Mouse (Mus musculus) ES-E14 (cell line): Measurements from ENCODE around the gene Fbxo31. TPM values are rescaled to one million over a fixed set of nuclear protein-coding genes. Genes with fewer than 3 reads are reported as not detected.

Source experiments
- DNase-seq: peaks from one replicate; pipeline ENCODE4 v3.0.0-alpha.2; 2013; ENCODE audit warnings: low read depth, low spot score
- H3K27ac ChIP-seq: 2 replicates; pipeline ENCODE4 v1.5.1; 2012; ENCODE audit warnings: low read depth, mild to moderate bottlenecking, low read length, moderate library complexity, mixed read lengths; ENCODE audit not compliant: poor library complexity, insufficient read depth, severe bottlenecking
- H3K36me3 ChIP-seq: 2 replicates; pipeline ENCODE4 v1.6.1; 2012; ENCODE audit warnings: mild to moderate bottlenecking, low read length, moderate library complexity, mixed read lengths; ENCODE audit not compliant: control insufficient read depth, poor library complexity, insufficient read depth, severe bottlenecking
- H3K4me1 ChIP-seq, 2 experiments: fragments of 150-350 bp in 1 of 2; sonication (generic) in 1 of 2; 2 replicates each; pipeline ENCODE4 v1.6.1; 2012; ENCODE audit warnings: low read length in 2 of 2, mild to moderate bottlenecking in 1 of 2, mixed read lengths in 1 of 2; ENCODE audit not compliant: control insufficient read depth in 2 of 2, insufficient read depth in 2 of 2, poor library complexity in 1 of 2
- H3K4me3 ChIP-seq, 2 experiments: fragments of 150-350 bp in 1 of 2; sonication (generic) in 1 of 2; 2 replicates each; pipeline ENCODE4 v1.5.1; 2012; ENCODE audit warnings: low read length in 2 of 2, low read depth in 1 of 2, mild to moderate bottlenecking in 1 of 2, mixed read lengths in 1 of 2; ENCODE audit not compliant: insufficient read depth in 1 of 2, poor library complexity in 1 of 2, severe bottlenecking in 1 of 2
- H3K9ac ChIP-seq: 2 replicates; pipeline ENCODE4 v1.6.1; 2012; ENCODE audit warnings: low read depth, mild to moderate bottlenecking, low read length, mixed read lengths; ENCODE audit not compliant: poor library complexity, insufficient read depth, severe bottlenecking
- H3K9me3 ChIP-seq: fragments of 150-350 bp; sonication (generic); 2 replicates; pipeline ENCODE4 v1.6.1; 2012; ENCODE audit warnings: low read depth, mild to moderate bottlenecking, low read length; ENCODE audit not compliant: control insufficient read depth, insufficient read depth
- CHD2 ChIP-seq: IDR thresholded peaks from 2 replicates; pipeline ENCODE4 v1.6.1; 2014; ENCODE audit warnings: mild to moderate bottlenecking, low read depth, low read length, inconsistent platforms
- HCFC1 ChIP-seq: IDR thresholded peaks from 2 replicates; pipeline ENCODE4 v1.6.1; 2012; ENCODE audit warnings: low read length, inconsistent platforms, borderline replicate concordance; ENCODE audit not compliant: insufficient read depth
- MAFK ChIP-seq: IDR thresholded peaks from 2 replicates; pipeline ENCODE4 v1.6.1; 2014; ENCODE audit warnings: mild to moderate bottlenecking, low read depth, low read length, inconsistent platforms; ENCODE audit not compliant: insufficient read depth
- ZC3H11A ChIP-seq: IDR thresholded peaks from 2 replicates; pipeline ENCODE4 v1.6.1; 2012; ENCODE audit warnings: low read depth, mild to moderate bottlenecking, inconsistent platforms, low read length, borderline replicate concordance
- ZNF384 ChIP-seq: IDR thresholded peaks from 2 replicates; pipeline ENCODE4 v1.6.1; 2012; ENCODE audit warnings: low read depth, low read length, inconsistent platforms
- in situ Hi-C, 2 experiments: fragments of 600-800 bp; cut with MboI; formaldehyde crosslinking; loops; one replicate each; pipeline ENCODE4 v1.15.1; 2025; ENCODE audit warnings: low sequenced_read_pairs in 2 of 2, inconsistent platforms in 1 of 2; ENCODE audit not compliant: unreplicated experiment in 2 of 2
- total RNA-seq: library from RNA; depleted of rRNA; stranded (reverse); fragments of 300-350 nt; gene quantifications from 2 replicates; pipeline ENCODE4 v1.2.3, GENCODE M21; 2012

Fbxo31 gene
- total RNA-seq, 1 experiment = 15.5 TPM

- Histone ChIP-seq H3K36me3 (peaks cover 9% of the 10 kb centered on the region; the same call in 1 of the 2 replicates), H3K4me3 (no peak overlapping the region), H3K9me3 (no peaks in the 10 kb centered on the region), H3K4me1 (peaks cover 0 to 16% of the 10 kb centered on the region in 2 experiments; a peak in 2 of 4 replicates), H3K27ac (no peak overlapping the region), H3K9ac (no peak overlapping the region)
- in situ Hi-C loops = no loop called here
- DNase-seq = peak; percentile 78
- TF ChIP-seq ZNF384 (no peak), ZC3H11A (peak; percentile 83; the same call in 1 of the 2 replicates)
Measured at GRCm38 (mm10) chr8:121547132-121547531, 31.5 kb downstream of the Fbxo31 start.

GRCm38 (mm10) chr8:121544936-121545335 lies 33.7 kb downstream of the Fbxo31 start:
- no peak overlapping the region for H3K27ac ChIP-seq
- no peaks in the 10 kb centered on the region for H3K9me3 ChIP-seq
- no peak overlapping the region for H3K9ac ChIP-seq
- H3K36me3 ChIP-seq = no peaks in the 10 kb centered on the region
- DNase-seq = no peak
- H3K4me3 ChIP-seq = no peak overlapping the region
- TF ChIP-seq ZNF384 = no peak
- TF ChIP-seq MAFK = no peak
- no peak for TF ChIP-seq ZC3H11A
- TF ChIP-seq HCFC1 = no peak
- in situ Hi-C loops = no loop called here
- H3K4me1 ChIP-seq = peaks cover 0 to 3% of the 10 kb centered on the region in 2 experiments; a peak in 1 of 4 replicates

- no peak within 1 kb of the TSS for H3K9ac ChIP-seq
- DNase-seq = no peak
Measured at GRCm38 (mm10) chr8:121544276-121544785, 34.3 kb downstream of the Fbxo31 start, which contains the start of gene 1700018B08Rik. Gene 1700018B08Rik (minus strand): TSS chr8:121544320.

GRCm38 (mm10) chr8:121542901-121543300 lies 35.7 kb downstream of the Fbxo31 start:
- no peaks in the 10 kb centered on the region for H3K36me3 ChIP-seq
- peaks cover 0 to 3% of the 10 kb centered on the region in 2 experiments; a peak in 1 of 4 replicates for H3K4me1 ChIP-seq
- peak overlapping the region; percentile 73 to 85; a peak in 3 of 4 replicates for H3K4me3 ChIP-seq
- no peaks in the 10 kb centered on the region for H3K9me3 ChIP-seq
- H3K9ac ChIP-seq = peak overlapping the region; percentile 84
- in situ Hi-C loops = no loop called here
- DNase-seq = no peak
- H3K27ac ChIP-seq = no peak overlapping the region
- TF ChIP-seq ZC3H11A (no peak), CHD2 (no peak), ZNF384 (no peak), HCFC1 (no peak), MAFK (no peak)

More at GRCm38 (mm10) chr8:121544276-121544785, 34.3 kb downstream of the Fbxo31 start, which contains the start of gene 1700018B08Rik:
- H3K36me3 ChIP-seq = no peaks in the 10 kb centered on the region
- TF ChIP-seq CHD2 (no peak), ZC3H11A (no peak), ZNF384 (no peak), HCFC1 (no peak), MAFK (no peak)
- no peaks in the 10 kb centered on the region for H3K9me3 ChIP-seq
- peaks cover 0 to 3% of the 10 kb centered on the region in 2 experiments; a peak in 1 of 4 replicates for H3K4me1 ChIP-seq
- H3K4me3 ChIP-seq = no peak within 1 kb of the TSS
- in situ Hi-C loops = no loop called here
- H3K27ac ChIP-seq = no peak within 1 kb of the TSS

GRCm38 (mm10) chr8:121541862-121542261 lies 36.7 kb downstream of the Fbxo31 start:
- Histone ChIP-seq H3K9ac (peak overlapping the region; percentile 84), H3K4me3 (peak overlapping the region; percentile 73 to 85), H3K9me3 (no peaks in the 10 kb centered on the region), H3K27ac (no peak overlapping the region), H3K4me1 (peaks cover 0 to 3% of the 10 kb centered on the region in 2 experiments; a peak in 1 of 4 replicates), H3K36me3 (no peaks in the 10 kb centered on the region)
- no peak for TF ChIP-seq ZNF384
- TF ChIP-seq CHD2 = peak; percentile 82
- DNase-seq = no peak
- in situ Hi-C loops = no loop called here
